Mouse (Mus musculus) testis, adult 2 months (tissue): Measurements from ENCODE around the gene Dusp7.

Source experiments
- CTCF ChIP-seq: fragments of 200-500 bp; IDR thresholded peaks from 2 replicates; pipeline ENCODE4 v1.5.1; 2012; ENCODE audit warnings: low read depth, mild to moderate bottlenecking, inconsistent platforms, low read length, moderate library complexity; ENCODE audit not compliant: control insufficient read depth, insufficient read depth, insufficient replicate concordance
- POLR2A ChIP-seq: fragments of 200-500 bp; IDR thresholded peaks from 2 replicates; pipeline ENCODE4 v1.6.1; 2012; ENCODE audit warnings: low read depth, mild to moderate bottlenecking, inconsistent platforms, low read length, moderate library complexity; ENCODE audit not compliant: control insufficient read depth

- TF ChIP-seq POLR2A (no peak), CTCF (no peak)
Observed at GRCm38 (mm10) chr9:106399808-106400207, 31.4 kb downstream of the Dusp7 start.
